Mouse (Mus musculus) forebrain, embryonic 12.5 days (tissue): ENCODE measurements at regions not wholly inside any gene's neighbourhood (a gene's known extent, or its start where the extent isn't known, plus 50 kb on each side); places are given as distances from the start of the nearest gene placed in this dataset.

Experiments
- ATAC-seq: fragments of 200-750 bp; cut with Nextera tagmentation; 2 replicates; pipeline ENCODE4 v1.8.0; 2017; ENCODE audit warnings: moderate TSS enrichment; ENCODE audit not compliant: low FRiP score
- H3K27ac ChIP-seq: fragments of 300-500 bp; sonication (generic); 2 replicates; pipeline ENCODE4 v1.5.1; 2016; ENCODE audit warnings: mild to moderate bottlenecking
- H3K27me3 ChIP-seq: fragments of 300-500 bp; sonication (generic); 2 replicates; pipeline ENCODE4 v1.6.1; 2016; ENCODE audit warnings: mild to moderate bottlenecking
- H3K36me3 ChIP-seq: fragments of 300-500 bp; sonication (generic); replicated peaks from 2 replicates; pipeline ENCODE4 v1.6.1; 2016; ENCODE audit warnings: mild to moderate bottlenecking
- H3K4me1 ChIP-seq: fragments of 300-500 bp; sonication (generic); 2 replicates; pipeline ENCODE4 v1.6.1; 2016
- H3K4me2 ChIP-seq: fragments of 300-500 bp; sonication (generic); 2 replicates; pipeline ENCODE4 v1.6.1; 2016; ENCODE audit warnings: mild to moderate bottlenecking, moderate library complexity
- H3K4me3 ChIP-seq: fragments of 300-500 bp; sonication (generic); replicated peaks from 2 replicates; pipeline ENCODE4 v1.5.1; 2016; ENCODE audit warnings: mild to moderate bottlenecking
- H3K9ac ChIP-seq: fragments of 300-500 bp; sonication (generic); 2 replicates; pipeline ENCODE4 v1.6.1; 2016; ENCODE audit warnings: mild to moderate bottlenecking
- H3K9me3 ChIP-seq: fragments of 300-500 bp; sonication (generic); 2 replicates; pipeline ENCODE4 v1.6.1; 2016
- WGBS: fragments of 180-500 bp; shearing (Covaris S2); methylation state at CpG from one replicate; pipeline ENCODE4 v1.1.7; 2016; 5-methylcytosine and 5-hydroxymethylcytosine counted together

DNA sequence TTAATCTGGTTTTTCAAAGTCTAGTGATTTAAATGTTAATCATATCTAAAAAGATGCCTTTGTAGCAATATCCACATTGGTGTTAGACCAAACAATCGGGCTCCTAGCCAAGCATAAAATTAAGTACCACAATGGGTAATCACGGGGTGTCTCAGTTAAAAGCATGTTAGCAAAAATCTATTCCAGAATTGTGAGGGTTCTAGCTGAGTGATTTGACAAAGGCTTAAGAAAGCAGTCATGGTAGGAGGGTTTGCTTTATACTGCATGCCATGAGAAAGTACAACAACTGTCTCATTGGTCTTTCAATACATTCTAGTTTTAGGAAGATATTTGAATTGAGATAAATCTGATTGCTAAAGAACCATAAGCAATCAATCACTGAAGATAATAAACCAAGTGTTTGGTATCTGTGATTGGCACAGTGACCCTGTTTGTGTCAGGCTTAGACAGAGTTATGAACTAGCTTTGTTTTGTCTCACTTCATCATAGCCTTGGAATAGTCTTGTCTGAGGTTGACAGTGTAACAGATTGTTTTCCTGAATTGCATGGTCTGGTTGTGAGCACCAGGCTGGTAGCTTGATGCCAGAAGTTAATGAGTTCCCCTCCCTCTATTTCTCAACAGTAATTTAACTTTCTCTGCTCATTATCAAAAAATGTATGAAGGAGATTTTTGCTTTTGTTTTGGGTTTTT, 186.9 kb upstream of the Sema3a start:
- 57% methylated on average over 2 of the region's 2 CpGs for WGBS
- Histone ChIP-seq H3K27me3 (no peaks in the 10 kb centered on the region), H3K27ac (no peak overlapping the region), H3K4me3 (no peak overlapping the region), H3K9ac (no peak overlapping the region), H3K36me3 (no peaks in the 10 kb centered on the region), H3K9me3 (no peaks in the 10 kb centered on the region), H3K4me1 (no peaks in the 10 kb centered on the region), H3K4me2 (no peak overlapping the region)
- ATAC-seq: no peak

DNA sequence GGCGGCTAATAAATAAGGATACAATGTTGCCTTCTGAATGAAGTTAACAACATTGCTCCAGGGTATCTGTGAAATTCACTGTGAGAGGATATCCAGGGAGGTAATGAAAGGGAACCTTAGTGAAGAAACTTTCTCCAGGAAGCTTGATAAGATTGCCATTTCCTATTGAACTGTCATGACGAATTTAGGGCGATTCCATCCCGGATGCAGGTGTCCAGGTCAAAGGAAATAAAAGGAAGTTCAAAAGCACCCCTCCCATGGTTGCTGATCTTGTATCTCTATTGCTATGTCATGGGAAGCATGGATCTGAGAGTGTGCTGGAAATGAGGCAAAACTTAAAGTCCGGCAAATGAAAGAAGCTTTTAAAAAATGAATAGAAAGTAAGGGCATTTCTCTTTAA, 180.7 kb upstream of the Sema3a start:
- Histone ChIP-seq H3K9ac (no peak overlapping the region), H3K4me1 (no peaks in the 10 kb centered on the region), H3K4me3 (no peak overlapping the region), H3K4me2 (no peak overlapping the region), H3K27ac (no peak overlapping the region), H3K9me3 (no peaks in the 10 kb centered on the region), H3K36me3 (no peaks in the 10 kb centered on the region), H3K27me3 (no peaks in the 10 kb centered on the region)
- 81% methylated on average over 5 of the region's 5 CpGs for WGBS
- ATAC-seq: no peak

DNA sequence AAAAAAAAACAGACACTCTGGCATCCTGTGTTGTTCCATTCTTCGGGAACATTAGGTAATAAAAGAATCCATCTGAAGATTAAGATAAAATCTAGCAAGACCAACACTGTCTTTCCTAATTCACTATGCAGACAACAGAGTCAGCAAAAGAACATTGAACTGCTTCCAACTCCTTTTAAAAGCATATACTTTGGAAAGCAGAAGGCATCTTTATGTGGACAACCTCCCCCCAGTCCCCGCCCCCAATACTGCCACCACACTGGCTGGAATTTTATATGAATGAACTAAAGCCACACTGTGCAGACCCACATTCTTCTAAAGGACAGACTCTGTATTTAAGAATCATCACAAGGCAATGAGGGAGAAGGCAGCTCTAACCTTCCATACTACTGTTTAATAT, 176.7 kb upstream of the Sema3a start:
- no peak for ATAC-seq
- no peak overlapping the region for H3K9ac ChIP-seq
- H3K4me1 ChIP-seq: no peaks in the 10 kb centered on the region
- no peaks in the 10 kb centered on the region for H3K36me3 ChIP-seq
- 81% methylated on average over 2 of the region's 2 CpGs for WGBS
- H3K27ac ChIP-seq: no peak overlapping the region
- H3K27me3 ChIP-seq: no peaks in the 10 kb centered on the region
- no peak overlapping the region for H3K4me3 ChIP-seq
- H3K9me3 ChIP-seq: no peaks in the 10 kb centered on the region
- no peak overlapping the region for H3K4me2 ChIP-seq

DNA sequence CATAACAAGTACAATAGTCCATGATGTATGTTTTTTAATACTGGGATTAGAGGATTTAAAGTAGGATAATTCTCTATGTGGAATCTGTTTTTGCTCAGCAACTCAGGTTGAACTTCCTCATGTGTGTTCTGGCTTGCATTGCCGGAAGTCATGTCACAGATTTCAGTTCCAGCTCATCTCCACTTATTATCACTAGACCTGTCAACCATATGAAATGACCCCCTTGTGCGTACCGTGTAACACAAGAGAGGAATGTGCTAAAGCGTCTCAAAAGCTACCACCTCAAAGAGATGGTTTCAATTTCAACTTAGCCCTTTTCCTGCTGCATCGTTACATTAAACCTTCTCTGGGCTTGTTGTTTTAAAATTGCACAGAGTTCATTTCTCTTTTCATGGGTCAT, 154.2 kb upstream of the Sema3a start:
- H3K27me3 ChIP-seq: no peaks in the 10 kb centered on the region
- H3K9ac ChIP-seq: no peak overlapping the region
- H3K9me3 ChIP-seq: no peaks in the 10 kb centered on the region
- H3K4me1 ChIP-seq: no peaks in the 10 kb centered on the region
- 33% methylated on average over 5 of the region's 5 CpGs for WGBS
- H3K27ac ChIP-seq: no peak overlapping the region
- H3K4me2 ChIP-seq: no peak overlapping the region
- H3K36me3 ChIP-seq: no peaks in the 10 kb centered on the region
- no peak overlapping the region for H3K4me3 ChIP-seq
- ATAC-seq: 0 out of 2 replicates have a peak, but pooled peaks have one; percentile 36

DNA sequence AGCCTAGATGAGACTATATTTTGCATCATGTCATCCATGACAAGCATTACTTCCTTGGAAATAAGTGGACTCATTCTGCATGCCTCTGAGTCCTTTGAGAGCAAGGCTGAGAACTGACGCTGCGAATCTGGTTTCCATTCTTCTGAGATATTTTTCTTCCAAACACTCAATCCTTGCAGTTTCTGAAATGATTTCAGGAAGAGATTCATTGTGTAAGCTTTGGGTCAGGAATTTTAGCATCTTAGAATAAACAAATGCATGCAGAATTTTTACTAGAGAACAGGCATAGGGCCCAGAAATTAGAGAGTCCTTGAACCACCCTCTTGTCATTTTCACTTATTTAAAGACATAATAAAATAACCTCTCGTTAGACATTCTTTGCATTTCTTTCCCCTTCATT, 151.5 kb upstream of the Sema3a start:
- Histone ChIP-seq H3K4me2 (no peak overlapping the region), H3K9ac (no peak overlapping the region), H3K9me3 (no peaks in the 10 kb centered on the region), H3K27me3 (no peaks in the 10 kb centered on the region), H3K27ac (no peak overlapping the region), H3K4me3 (no peak overlapping the region), H3K36me3 (no peaks in the 10 kb centered on the region), H3K4me1 (no peaks in the 10 kb centered on the region)
- no peak for ATAC-seq
- 75% methylated on average over 3 of the region's 3 CpGs for WGBS

DNA sequence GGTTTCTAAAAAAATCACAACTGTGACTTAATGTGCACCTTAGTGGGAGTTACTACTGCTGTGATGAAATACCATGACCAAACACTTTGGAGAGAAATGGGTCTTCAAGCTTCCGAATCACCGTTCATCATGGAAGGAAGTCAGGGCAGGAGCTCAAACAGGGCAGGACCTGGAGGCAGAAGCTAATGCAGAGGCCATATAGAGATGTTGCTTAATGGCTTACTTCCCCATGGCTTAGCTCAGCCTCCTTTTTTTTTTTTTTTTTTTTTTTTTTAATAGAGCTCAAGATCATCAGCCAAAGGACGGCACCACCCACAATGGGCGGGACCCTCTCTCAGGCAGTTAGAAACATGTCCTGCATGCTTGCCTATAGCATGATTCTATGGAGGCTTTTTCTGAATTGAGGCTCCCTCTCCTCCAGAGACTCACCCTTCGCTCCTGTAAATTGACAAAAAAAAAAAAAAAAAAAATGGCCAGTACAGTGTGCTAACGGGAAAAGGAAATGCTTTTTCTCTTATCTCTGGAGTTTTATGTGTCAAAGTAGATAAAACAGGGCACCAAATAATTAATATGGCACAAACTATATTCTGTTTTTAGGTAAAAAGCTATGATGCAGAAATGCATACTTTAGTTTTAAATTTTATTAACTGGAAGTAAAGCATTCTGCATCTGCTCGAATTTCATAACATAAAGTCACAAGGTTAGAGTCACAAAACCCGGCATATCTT, 149.0 kb upstream of the Sema3a start:
- Histone ChIP-seq H3K4me1 (no peaks in the 10 kb centered on the region), H3K27ac (no peak overlapping the region), H3K36me3 (no peaks in the 10 kb centered on the region), H3K4me2 (no peak overlapping the region), H3K4me3 (no peak overlapping the region), H3K9ac (no peak overlapping the region), H3K9me3 (no peaks in the 10 kb centered on the region), H3K27me3 (no peaks in the 10 kb centered on the region)
- WGBS: 82% methylated on average over 8 of the region's 8 CpGs
- no peak for ATAC-seq

DNA sequence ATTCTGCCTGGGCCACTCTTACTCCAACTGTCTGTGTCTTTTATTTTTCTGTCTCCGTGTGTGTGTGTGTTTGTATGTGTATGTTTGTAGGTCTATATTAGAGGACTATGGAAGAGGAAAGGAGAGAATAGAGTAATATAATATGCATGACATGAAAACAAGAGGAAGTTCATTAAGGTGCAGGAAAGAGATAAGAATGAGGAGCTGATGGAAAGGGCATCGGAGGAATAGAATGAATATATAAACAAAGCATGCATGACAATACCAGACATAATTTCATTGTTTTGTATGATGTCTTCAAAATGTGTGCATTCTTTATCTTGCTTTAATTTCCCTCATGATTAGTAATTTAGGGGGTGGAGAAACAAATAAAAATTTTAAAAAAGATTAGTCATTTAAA, 147.3 kb upstream of the Sema3a start:
- Histone ChIP-seq H3K4me2 (no peak overlapping the region), H3K4me1 (no peaks in the 10 kb centered on the region), H3K36me3 (no peaks in the 10 kb centered on the region), H3K9ac (no peak overlapping the region), H3K9me3 (no peaks in the 10 kb centered on the region), H3K4me3 (no peak overlapping the region), H3K27me3 (no peaks in the 10 kb centered on the region), H3K27ac (no peak overlapping the region)
- no peak for ATAC-seq
- WGBS: 78% methylated on average over 2 of the region's 2 CpGs

DNA sequence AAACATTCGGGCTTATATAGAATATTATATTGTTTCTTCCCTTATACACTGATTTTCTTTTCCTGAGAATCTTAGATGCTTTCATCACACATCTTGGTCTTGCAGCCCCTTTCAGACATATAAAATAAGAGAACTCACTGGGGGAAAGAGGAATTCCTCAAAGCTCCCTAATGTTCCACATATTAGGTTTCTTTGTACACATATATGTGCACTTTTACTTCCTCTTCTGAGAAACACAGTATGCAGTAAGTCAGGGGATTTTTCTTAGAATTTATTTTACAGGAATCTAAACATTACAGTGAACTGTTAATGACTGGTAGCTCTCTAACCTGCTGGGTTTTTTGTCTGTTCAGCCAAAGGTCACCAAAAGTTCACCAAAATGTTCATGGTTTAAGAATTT, 131.4 kb upstream of the Sema3a start:
- H3K9me3 ChIP-seq: no peaks in the 10 kb centered on the region
- H3K36me3 ChIP-seq: no peaks in the 10 kb centered on the region
- no peak overlapping the region for H3K4me3 ChIP-seq
- H3K27me3 ChIP-seq: no peaks in the 10 kb centered on the region
- no peak overlapping the region for H3K27ac ChIP-seq
- ATAC-seq: no peak
- WGBS: 92% methylated on average over 1 of the region's 1 CpGs
- no peaks in the 10 kb centered on the region for H3K4me1 ChIP-seq
- H3K4me2 ChIP-seq: no peak overlapping the region
- no peak overlapping the region for H3K9ac ChIP-seq

DNA sequence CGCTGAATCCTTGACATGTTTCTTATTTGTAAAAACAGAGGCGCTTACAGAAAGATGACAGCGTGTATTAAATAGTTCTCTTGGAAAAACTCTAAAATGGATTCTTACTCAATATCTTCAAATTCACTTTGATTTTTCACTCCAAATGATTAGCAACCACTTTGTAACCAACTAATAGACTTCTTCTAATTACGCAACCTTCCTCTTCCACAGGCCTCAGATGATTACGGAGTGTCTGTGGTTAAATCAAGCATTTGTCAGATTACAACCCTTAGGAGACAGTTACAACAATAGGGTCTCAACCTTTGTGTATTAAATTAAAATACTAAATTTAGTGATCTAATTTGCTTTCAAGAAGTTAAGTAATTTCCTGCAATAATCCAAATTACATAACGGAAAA, 127.8 kb upstream of the Sema3a start:
- Histone ChIP-seq H3K9me3 (no peaks in the 10 kb centered on the region), H3K27me3 (no peaks in the 10 kb centered on the region), H3K9ac (no peak overlapping the region), H3K4me3 (no peak overlapping the region), H3K4me1 (no peaks in the 10 kb centered on the region), H3K4me2 (no peak overlapping the region), H3K27ac (no peak overlapping the region), H3K36me3 (no peaks in the 10 kb centered on the region)
- WGBS: 88% methylated on average over 6 of the region's 6 CpGs
- ATAC-seq: no peak

DNA sequence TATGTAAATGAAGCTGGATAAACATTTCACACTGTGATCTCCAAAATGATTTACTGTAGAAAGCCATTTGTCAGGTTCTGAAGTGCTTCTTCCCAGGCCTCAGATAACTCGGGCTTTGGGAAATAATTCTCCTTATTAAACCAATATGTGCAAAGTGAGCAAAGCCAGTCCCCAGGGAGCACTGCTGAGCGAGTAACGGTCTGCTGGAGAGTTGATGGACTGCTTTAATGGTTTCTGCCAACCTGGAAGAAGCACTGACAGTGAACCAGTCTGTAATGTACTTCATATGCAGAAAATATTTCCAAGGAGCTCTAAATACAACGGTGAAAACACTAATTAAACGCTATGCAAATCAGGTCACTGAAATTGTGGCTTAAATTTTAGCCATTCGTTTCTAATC, 118.1 kb upstream of the Sema3a start:
- H3K27ac ChIP-seq: no peak overlapping the region
- no peaks in the 10 kb centered on the region for H3K36me3 ChIP-seq
- no peak overlapping the region for H3K4me2 ChIP-seq
- no peak overlapping the region for H3K9ac ChIP-seq
- H3K9me3 ChIP-seq: no peaks in the 10 kb centered on the region
- H3K4me3 ChIP-seq: no peak overlapping the region
- ATAC-seq: no peak
- 72% methylated on average over 6 of the region's 6 CpGs for WGBS
- no peaks in the 10 kb centered on the region for H3K27me3 ChIP-seq
- H3K4me1 ChIP-seq: no peaks in the 10 kb centered on the region

DNA sequence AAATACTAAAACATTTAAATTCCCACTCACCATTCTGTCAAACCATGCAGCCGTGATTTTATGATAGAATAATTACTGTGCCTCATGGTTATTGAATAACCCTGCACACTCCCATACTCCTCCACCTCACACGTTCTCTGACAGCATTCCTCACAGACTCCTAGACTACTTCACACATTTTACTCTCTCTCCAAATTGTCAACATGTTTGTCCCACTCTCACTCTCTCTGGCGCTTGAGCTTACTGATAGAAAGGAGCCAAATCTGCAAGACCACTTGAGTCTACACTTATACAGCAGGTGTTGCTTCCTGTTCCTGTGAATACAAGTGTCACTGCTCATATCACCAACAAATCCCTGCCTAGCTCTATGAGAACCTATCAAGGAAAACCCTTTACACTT, 102.9 kb upstream of the Sema3a start:
- no peaks in the 10 kb centered on the region for H3K27me3 ChIP-seq
- no peaks in the 10 kb centered on the region for H3K4me1 ChIP-seq
- 74% methylated on average over 3 of the region's 3 CpGs for WGBS
- no peak overlapping the region for H3K4me2 ChIP-seq
- no peak overlapping the region for H3K27ac ChIP-seq
- no peaks in the 10 kb centered on the region for H3K9me3 ChIP-seq
- no peak for ATAC-seq
- H3K36me3 ChIP-seq: no peaks in the 10 kb centered on the region
- no peak overlapping the region for H3K4me3 ChIP-seq
- H3K9ac ChIP-seq: no peak overlapping the region

DNA sequence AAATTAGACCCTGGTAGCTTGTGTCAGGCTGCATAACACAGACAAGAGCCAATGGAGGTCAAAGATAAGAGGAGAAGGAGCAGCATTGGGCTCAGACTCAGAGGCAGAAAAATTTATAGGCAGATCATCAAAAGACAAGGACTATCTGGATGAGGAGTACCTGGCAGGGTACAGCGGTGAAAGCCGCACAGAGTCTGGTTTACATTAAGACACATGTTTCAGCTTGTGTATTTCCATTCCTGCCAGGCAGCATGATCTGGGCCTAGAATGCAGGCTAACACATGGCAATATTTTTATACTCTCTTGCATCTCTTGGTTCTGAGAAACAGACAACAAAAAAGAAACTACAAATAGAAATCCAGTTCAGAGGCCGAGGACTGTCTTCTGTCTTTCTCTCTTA, 91.9 kb upstream of the Sema3a start:
- H3K27me3 ChIP-seq: no peaks in the 10 kb centered on the region
- H3K4me2 ChIP-seq: no peak overlapping the region

DNA sequence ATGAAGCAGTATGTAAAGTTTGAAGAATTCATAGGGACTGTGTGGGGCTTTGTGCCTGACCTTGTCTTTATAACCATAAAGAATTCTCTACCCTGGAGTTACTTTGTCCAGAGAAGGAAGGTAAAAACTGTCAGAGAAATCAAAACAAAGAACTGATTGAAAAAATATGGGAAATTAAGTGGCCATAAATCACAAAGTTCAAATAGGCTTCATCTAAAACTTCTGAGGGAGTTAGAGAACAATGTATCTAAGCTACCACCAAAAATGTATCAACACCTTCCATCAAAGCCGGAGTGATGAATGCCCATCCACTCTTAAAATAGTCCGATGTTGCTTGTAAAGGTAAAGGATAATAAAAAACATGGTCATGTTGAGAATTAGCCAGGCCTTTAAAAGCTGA, 89.1 kb upstream of the Sema3a start:
- H3K27ac ChIP-seq: no peak overlapping the region
- no peak overlapping the region for H3K9ac ChIP-seq
- 80% methylated on average over 2 of the region's 2 CpGs for WGBS
- no peaks in the 10 kb centered on the region for H3K9me3 ChIP-seq
- no peaks in the 10 kb centered on the region for H3K27me3 ChIP-seq
- H3K4me3 ChIP-seq: no peak overlapping the region
- no peaks in the 10 kb centered on the region for H3K4me1 ChIP-seq
- H3K36me3 ChIP-seq: no peaks in the 10 kb centered on the region
- H3K4me2 ChIP-seq: no peak overlapping the region
- no peak for ATAC-seq

More for the DNA sequence above, 91.9 kb upstream of the Sema3a start:
- H3K27ac ChIP-seq: no peak overlapping the region
- H3K9ac ChIP-seq: no peak overlapping the region
- H3K9me3 ChIP-seq: no peaks in the 10 kb centered on the region
- no peak overlapping the region for H3K4me3 ChIP-seq
- 91% methylated on average over 3 of the region's 3 CpGs for WGBS
- no peaks in the 10 kb centered on the region for H3K4me1 ChIP-seq
- H3K36me3 ChIP-seq: no peaks in the 10 kb centered on the region
- ATAC-seq: no peak
